Mouse (Mus musculus) 3134 (cell line): ENCODE data around the gene Sobp.
A peak's percentile ranks its signal among the peaks of the same experiment; 100 is the strongest.

Experiments used
- DNase-seq: peaks from one replicate; pipeline ENCODE4 v3.0.0-alpha.2; 2011; ENCODE audit warnings: low spot score; ENCODE audit not compliant: insufficient read length; ENCODE audit errors: extremely low read depth

Sobp gene

GRCm38 (mm10) chr10:43036646-43037454, 137.5 kb downstream of the Sobp start:
- DNase-seq: no peak

GRCm38 (mm10) chr10:43035579-43035978, 138.8 kb downstream of the Sobp start:
- peak; percentile 32 for DNase-seq

- no peak for DNase-seq
Observed at GRCm38 (mm10) chr10:43034811-43035210, 139.5 kb downstream of the Sobp start.

GRCm38 (mm10) chr10:43033481-43034248, 140.7 kb downstream of the Sobp start:
- DNase-seq: no peak

- DNase-seq: no peak
Observed at GRCm38 (mm10) chr10:43027006-43027405, 147.3 kb downstream of the Sobp start.

GRCm38 (mm10) chr10:43023454-43024194, 150.7 kb downstream of the Sobp start:
- no peak for DNase-seq

- no peak for DNase-seq
Observed at GRCm38 (mm10) chr10:43022190-43022761, 152.1 kb downstream of the Sobp start.

GRCm38 (mm10) chr10:43021512-43022116, 152.7 kb downstream of the Sobp start:
- no peak for DNase-seq

GRCm38 (mm10) chr10:43021017-43021416, 153.3 kb downstream of the Sobp start:
- DNase-seq: no peak

- DNase-seq: no peak
Observed at GRCm38 (mm10) chr10:43014782-43015181, 159.5 kb downstream of the Sobp start.

GRCm38 (mm10) chr10:43014358-43014757, 160.0 kb downstream of the Sobp start:
- no peak for DNase-seq

- no peak for DNase-seq
Observed at GRCm38 (mm10) chr10:43008116-43008515, 166.2 kb downstream of the Sobp start.

- no peak for DNase-seq
Observed at GRCm38 (mm10) chr10:43006534-43006933, 167.8 kb downstream of the Sobp start.

GRCm38 (mm10) chr10:43005677-43006076, 168.7 kb downstream of the Sobp start:
- DNase-seq: no peak

GRCm38 (mm10) chr10:43005031-43005430, 169.3 kb downstream of the Sobp start:
- DNase-seq: no peak

GRCm38 (mm10) chr10:43004174-43004734, 170.1 kb downstream of the Sobp start:
- no peak for DNase-seq

GRCm38 (mm10) chr10:43003466-43003757, 170.9 kb downstream of the Sobp start:
- no peak for DNase-seq

GRCm38 (mm10) chr10:43002721-43003465, 171.4 kb downstream of the Sobp start:
- DNase-seq: no peak

- DNase-seq: no peak
Observed at GRCm38 (mm10) chr10:43002066-43002678, 172.2 kb downstream of the Sobp start.
